ENCODE assay signal across 15 mouse cellular contexts in genomic region chr5:17850582-17850981, GRCm38 (mm10). TPM values are rescaled to one million over a fixed set of nuclear protein-coding genes. Genes with fewer than 3 reads are reported as not detected.
DNase-seq lines count a peak whose midpoint lies in the region; ATAC-seq and TF ChIP-seq lines count a peak whose summit lies in the region.
"Had no signal": no experiment of that assay in that cellular context is flagged by ENCODE, and none has a peak within 500 bp of the region (broad histone marks: within the 10 kb centered on the region; RNA-seq: fewer than 3 reads in every experiment).

No protein-coding gene starts in this region.

- no peaks in the 10 kb centered on the region for H3K9me3 ChIP-seq in liver, embryonic 11.5 days (ENCODE audit: control insufficient read depth, low read length)
- H3K9me3 ChIP-seq: hindbrain, embryonic 13.5 days; neural tube, embryonic 15.5 days had no signal

- H3K79me2 ChIP-seq in liver, adult 2 months (ENCODE audit: control insufficient read depth, insufficient read depth, low read length) = no peaks in the 10 kb centered on the region

- no peak for ATAC-seq in liver, embryonic 11.5 days (replicated peaks; ENCODE audit: low FRiP score)
- peak; percentile 57 for ATAC-seq in megakaryocyte progenitor cell, adult 5-6 weeks (replicated peaks; ENCODE audit: poor library complexity)
- ATAC-seq: intestine, embryonic 16.5 days had no signal

- no peaks in the 10 kb centered on the region for H3K36me3 ChIP-seq in liver, adult 2 months (ENCODE audit: control insufficient read depth, insufficient read depth, low read length)
- no peaks in the 10 kb centered on the region for H3K36me3 ChIP-seq in liver, embryonic 11.5 days (ENCODE audit: control insufficient read depth, insufficient read depth, low read length)
- H3K36me3 ChIP-seq: hindbrain, embryonic 13.5 days; neural tube, embryonic 15.5 days had no signal

- H3K4me2 ChIP-seq in liver, embryonic 11.5 days = no peak overlapping the region
- H3K4me2 ChIP-seq: hindbrain, embryonic 13.5 days; lung, embryonic 14.5 days; midbrain, embryonic 11.5 days; neural tube, embryonic 15.5 days had no signal

- no peak for DNase-seq in gastrocnemius, adult 2 months
- no peak for DNase-seq in gastrocnemius, postnatal 10 days
- DNase-seq in liver, adult 2 months (ENCODE audit: extremely low read depth, low read depth, low spot score) = no peak
- DNase-seq in liver, embryonic 11.5 days (ENCODE audit: low spot score) = no peak
- DNase-seq in R1 (ENCODE audit: low read depth, low spot score) (peak; percentile 18), MN1 (ENCODE audit: low spot score) (no peak)
- DNase-seq in right cerebral cortex, postnatal 14 days = no peak
- DNase-seq: cerebellum, adult 11 months; gastrocnemius, postnatal 36 days; lung, embryonic 14.5 days had no signal

- peaks cover 3% of the 10 kb centered on the region; the same call in 1 of the 2 replicates for H3K4me1 ChIP-seq in liver, adult 2 months (ENCODE audit: control insufficient read depth, insufficient read depth, low read length)
- no peaks in the 10 kb centered on the region for H3K4me1 ChIP-seq in liver, embryonic 11.5 days (replicated peaks; ENCODE audit: control insufficient read depth, insufficient read depth, low read length)
- H3K4me1 ChIP-seq: hindbrain, embryonic 13.5 days; neural tube, embryonic 15.5 days had no signal

- intact Hi-C loops in gastrocnemius, adult 2 months (cut with DNase I) = no loop called here

- peak overlapping the region; percentile 58 for H3K27ac ChIP-seq in gastrocnemius, adult 2 months
- H3K27ac ChIP-seq in liver, adult 2 months (replicated peaks; ENCODE audit: insufficient read depth, low read depth, low read length) = no peak overlapping the region
- no peak overlapping the region for H3K27ac ChIP-seq in liver, embryonic 11.5 days (ENCODE audit: low read depth, low read length)
- H3K27ac ChIP-seq: hindbrain, embryonic 13.5 days; neural tube, embryonic 15.5 days had no signal

- H3K4me3 ChIP-seq in gastrocnemius, adult 2 months = 0 out of 2 replicates have a peak overlapping the region, but pooled peaks have one; percentile 5
- H3K4me3 ChIP-seq in liver, adult 2 months (ENCODE audit: insufficient read depth, low read depth, low read length) = no peak overlapping the region
- no peak overlapping the region for H3K4me3 ChIP-seq in liver, embryonic 11.5 days (ENCODE audit: low read depth, low read length)
- H3K4me3 ChIP-seq: hindbrain, embryonic 13.5 days; neural tube, embryonic 15.5 days had no signal

- no peaks in the 10 kb centered on the region for H3K27me3 ChIP-seq in liver, adult 2 months (ENCODE audit: control insufficient read depth, insufficient read depth, low read length)
- H3K27me3 ChIP-seq in liver, embryonic 11.5 days (replicated peaks; ENCODE audit: control insufficient read depth, insufficient read depth, low read length) = no peaks in the 10 kb centered on the region
- H3K27me3 ChIP-seq: hindbrain, embryonic 13.5 days; neural tube, embryonic 15.5 days had no signal

- no peak for TF ChIP-seq POLR2A in liver, adult 2 months (IDR thresholded peaks at IDR 0.05; ENCODE audit: extremely low read depth, insufficient read depth, low read length)

- no peak overlapping the region for H3K9ac ChIP-seq in liver, adult 2 months (ENCODE audit: low read depth, low read length)
- H3K9ac ChIP-seq in liver, embryonic 11.5 days (ENCODE audit: low read depth, low read length) = no peak overlapping the region
- H3K9ac ChIP-seq: hindbrain, embryonic 13.5 days; lung, embryonic 14.5 days; neural tube, embryonic 15.5 days had no signal

- peak; percentile 46 for TF ChIP-seq CTCF in gastrocnemius, adult 2 months (IDR thresholded peaks at IDR 0.05)
- TF ChIP-seq CTCF in liver, adult 2 months (IDR thresholded peaks at IDR 0.05; ENCODE audit: low read depth, low read length) = peak; percentile 3; the same call in 1 of the 2 replicates

- WGBS in liver, adult 2 months = 75% methylated on average over 2 of the region's 2 CpGs
- 78% methylated on average over 2 of the region's 2 CpGs for WGBS in liver, embryonic 11.5 days

RNA-seq across cellular contexts. Expression of gene Cd36, which starts 38.0 kb away (rescaled TPM):
- total RNA-seq in gastrocnemius, adult 2 months (2021) = 100 to 1,000 TPM; 237 to 443 TPM
- 100 to 1,000 TPM; 305 to 344 TPM for total RNA-seq in gastrocnemius, postnatal 10 days (2021)
- total RNA-seq in liver, adult 2 months (2014; rRNA removed) = 62.4 and 73.3 TPM in 2 replicates
- polyA plus RNA-seq in liver, adult 2 months (2012; rRNA removed) = 3.6 and 19.7 TPM in 2 replicates
- polyA plus RNA-seq in liver, embryonic 11.5 days (2014; fragmentation: Nextera tagmentation; extraction: Ambion mirVana) = 11.3 and 11.9 TPM in 2 replicates
- total RNA-seq in megakaryocyte progenitor cell, adult 5-6 weeks (2015) = 0.98 and 1.6 TPM in 2 replicates
- 0.92 and 2.9 TPM in 2 replicates for total RNA-seq in megakaryocyte progenitor cell, adult 5-6 weeks (2017)

Comparison
In these comparisons a context has a peak if more than half of its experiments do, and no peak if none do; other contexts are left out.
1. RNA of gene Cd36, which starts 38.0 kb away (total RNA-seq): 237 to 443 TPM in gastrocnemius, adult 2 months, 305 to 344 TPM in gastrocnemius, postnatal 10 days and 62.4 to 73.3 TPM in liver, adult 2 months; 0.92 to 2.9 TPM in megakaryocyte progenitor cell, adult 5-6 weeks; every median in the first group is over 10 times any median in the second.